Mouse (Mus musculus) liver, embryonic 14.5 days (tissue): ENCODE measurements around the gene Cx3cr1. TPM values are rescaled to one million over a fixed set of nuclear protein-coding genes. Genes with fewer than 3 reads are reported as not detected.

Experiments used
- ATAC-seq: fragments of 200-750 bp; cut with Nextera tagmentation; 2 replicates; pipeline ENCODE4 v1.8.0; 2017; ENCODE audit warnings: moderate number of reproducible peaks, mild to moderate bottlenecking, moderate library complexity; ENCODE audit not compliant: insufficient read depth
- DNase-seq, 3 experiments: peaks; one replicate each; pipeline ENCODE4 v3.0.0-alpha.2; 2012 to 2013; ENCODE audit warnings: low read depth in 3 of 3, low spot score in 3 of 3
- H3K27ac ChIP-seq: fragments of 300-500 bp; sonication (generic); 2 replicates; pipeline ENCODE4 v1.5.1; 2014; ENCODE audit warnings: moderate library complexity, mild to moderate bottlenecking, control low read depth, inconsistent platforms
- H3K27me3 ChIP-seq: fragments of 300-500 bp; sonication (generic); 2 replicates; pipeline ENCODE4 v1.6.1; 2014; ENCODE audit warnings: mild to moderate bottlenecking, low read length, moderate library complexity; ENCODE audit not compliant: control insufficient read depth, insufficient read depth
- H3K36me3 ChIP-seq: fragments of 300-500 bp; sonication (generic); replicated peaks from 2 replicates; pipeline ENCODE4 v1.6.1; 2014; ENCODE audit warnings: low read depth; ENCODE audit not compliant: control insufficient read depth, insufficient read depth
- H3K4me1 ChIP-seq, 2 experiments: fragments of 200-500 bp in 1 of 2; fragments of 300-500 bp in 1 of 2; sonication (generic) in 1 of 2; replicated peaks; 2 replicates each; pipeline ENCODE4 v1.6.1; 2012 to 2014; ENCODE audit warnings: antibody characterized with exemption in 1 of 2, inconsistent platforms in 1 of 2, low read length in 1 of 2; ENCODE audit not compliant: control insufficient read depth in 2 of 2, insufficient read depth in 2 of 2
- H3K4me2 ChIP-seq: fragments of 300-500 bp; sonication (generic); 2 replicates; pipeline ENCODE4 v1.6.1; 2014; ENCODE audit warnings: low read depth, mild to moderate bottlenecking, control low read depth, moderate library complexity
- H3K4me3 ChIP-seq, 2 experiments: fragments of 200-500 bp in 1 of 2; fragments of 300-500 bp in 1 of 2; sonication (generic) in 1 of 2; 2 replicates each; pipeline ENCODE4 v1.5.1; 2012 to 2014; ENCODE audit warnings: low read depth in 2 of 2, low read length in 2 of 2, mild to moderate bottlenecking in 2 of 2, control low read depth in 1 of 2, inconsistent platforms in 1 of 2, moderate library complexity in 1 of 2; ENCODE audit not compliant: insufficient read depth in 1 of 2
- H3K9ac ChIP-seq: fragments of 300-500 bp; sonication (generic); replicated peaks from 2 replicates; pipeline ENCODE4 v1.6.1; 2014; ENCODE audit warnings: mild to moderate bottlenecking, control low read depth, moderate library complexity
- H3K9me3 ChIP-seq: fragments of 300-500 bp; sonication (generic); 2 replicates; pipeline ENCODE4 v1.6.1; 2016; ENCODE audit warnings: low read length, mixed read lengths; ENCODE audit not compliant: control insufficient read depth
- CTCF ChIP-seq: IDR thresholded peaks from 2 replicates; pipeline ENCODE4 v1.5.1; 2016; ENCODE audit warnings: antibody characterized with exemption, low read depth, control low read depth
- EP300 ChIP-seq: IDR thresholded peaks from 2 replicates; pipeline ENCODE4 v1.6.1; 2016; ENCODE audit warnings: antibody characterized with exemption, low read depth
- WGBS: fragments of 180-500 bp; shearing (Covaris S2); extraction: QIAGEN DNeasy Blood & Tissue Kit; methylation state at CpG from one replicate; pipeline ENCODE4 v1.1.7; 2014; ENCODE audit not compliant: insufficient replicate concordance; 5-methylcytosine and 5-hydroxymethylcytosine counted together
- polyA plus RNA-seq, 2 experiments: library from polyadenylated mRNA; depleted of rRNA in 1 of 2; stranded (reverse) in 1 of 2; unstranded in 1 of 2; fragments of >200 nt; fragmentation: Nextera tagmentation in 1 of 2; extraction: Ambion mirVana in 1 of 2; gene quantifications; 2 replicates each; pipeline versions ENCODE4 v1.2.1 to v1.2.3; 2012 to 2014

Gene Cx3cr1
- polyA plus RNA-seq, 2 experiments: 0.69 to 1.4 TPM

- no peaks in the 10 kb centered on the region for H3K36me3 ChIP-seq
- WGBS: 72% methylated on average over 3 of the region's 3 CpGs
- no peak overlapping the region for H3K4me2 ChIP-seq
- H3K9me3 ChIP-seq: no peaks in the 10 kb centered on the region
- no peak overlapping the region for H3K9ac ChIP-seq
- H3K27me3 ChIP-seq: no peaks in the 10 kb centered on the region
- ATAC-seq: no peak
- H3K27ac ChIP-seq: no peak overlapping the region
- no peak for TF ChIP-seq EP300
- TF ChIP-seq CTCF: no peak
- no peak for DNase-seq
- H3K4me3 ChIP-seq: no peak overlapping the region
- peaks cover 9 to 26% of the 10 kb centered on the region in 2 experiments for H3K4me1 ChIP-seq
Observed at GRCm38 (mm10) chr9:120005936-120006335, 63.7 kb downstream of the Cx3cr1 start.

GRCm38 (mm10) chr9:120002893-120003292 is 66.8 kb downstream of the Cx3cr1 start:
- H3K27me3 ChIP-seq: no peaks in the 10 kb centered on the region
- H3K4me2 ChIP-seq: peak overlapping the region; percentile 24
- WGBS: 40% methylated on average over 5 of the region's 5 CpGs

GRCm38 (mm10) chr9:120001945-120002725 is 67.5 kb downstream of the Cx3cr1 start:
- Histone ChIP-seq H3K9me3 (no peaks in the 10 kb centered on the region), H3K4me3 (peak overlapping the region; percentile 34 to 69), H3K36me3 (no peaks in the 10 kb centered on the region), H3K27me3 (no peaks in the 10 kb centered on the region), H3K27ac (peak overlapping the region; percentile 21; the same call in 1 of the 2 replicates), H3K4me2 (peak overlapping the region; percentile 70), H3K4me1 (peaks cover 9 to 27% of the 10 kb centered on the region in 2 experiments), H3K9ac (peak overlapping the region; percentile 50)
- WGBS: 7% methylated on average over 31 of the region's 31 CpGs
- TF ChIP-seq EP300 (no peak), CTCF (no peak)
- DNase-seq (peak; percentile 55 to 87 (median 64)), ATAC-seq (peak; percentile 90)

More at GRCm38 (mm10) chr9:120002893-120003292, 66.8 kb downstream of the Cx3cr1 start:
- H3K36me3 ChIP-seq: no peaks in the 10 kb centered on the region
- no peak overlapping the region for H3K4me3 ChIP-seq
- ATAC-seq (no peak; the same call in 1 of the 2 replicates), DNase-seq (no peak)
- no peak overlapping the region for H3K27ac ChIP-seq
- no peaks in the 10 kb centered on the region for H3K9me3 ChIP-seq
- H3K4me1 ChIP-seq: peaks cover 9 to 27% of the 10 kb centered on the region in 2 experiments
- H3K9ac ChIP-seq: no peak overlapping the region
- TF ChIP-seq EP300 (no peak), CTCF (no peak)

GRCm38 (mm10) chr9:120000761-120001160 is 68.9 kb downstream of the Cx3cr1 start:
- DNase-seq (no peak), ATAC-seq (no peak)
- Histone ChIP-seq H3K27me3 (no peaks in the 10 kb centered on the region), H3K27ac (no peak overlapping the region), H3K4me3 (no peak overlapping the region), H3K4me2 (no peak overlapping the region), H3K9me3 (no peaks in the 10 kb centered on the region), H3K36me3 (no peaks in the 10 kb centered on the region), H3K4me1 (peaks cover 9 to 27% of the 10 kb centered on the region in 2 experiments), H3K9ac (no peak overlapping the region)
- TF ChIP-seq CTCF (no peak), EP300 (no peak)
- 55% methylated on average over 5 of the region's 5 CpGs for WGBS

- Histone ChIP-seq H3K36me3 (no peaks in the 10 kb centered on the region), H3K4me3 (no peak overlapping the region), H3K4me2 (no peak overlapping the region), H3K4me1 (peaks cover 9 to 27% of the 10 kb centered on the region in 2 experiments), H3K27ac (no peak overlapping the region), H3K27me3 (no peaks in the 10 kb centered on the region), H3K9me3 (no peaks in the 10 kb centered on the region), H3K9ac (no peak overlapping the region)
- TF ChIP-seq CTCF (no peak), EP300 (no peak)
- DNase-seq: no peak
- no peak for ATAC-seq
- WGBS: 58% methylated on average over 6 of the region's 6 CpGs
Observed at GRCm38 (mm10) chr9:119999636-120000035, 70.0 kb downstream of the Cx3cr1 start.
